In the genomic region with DNA sequence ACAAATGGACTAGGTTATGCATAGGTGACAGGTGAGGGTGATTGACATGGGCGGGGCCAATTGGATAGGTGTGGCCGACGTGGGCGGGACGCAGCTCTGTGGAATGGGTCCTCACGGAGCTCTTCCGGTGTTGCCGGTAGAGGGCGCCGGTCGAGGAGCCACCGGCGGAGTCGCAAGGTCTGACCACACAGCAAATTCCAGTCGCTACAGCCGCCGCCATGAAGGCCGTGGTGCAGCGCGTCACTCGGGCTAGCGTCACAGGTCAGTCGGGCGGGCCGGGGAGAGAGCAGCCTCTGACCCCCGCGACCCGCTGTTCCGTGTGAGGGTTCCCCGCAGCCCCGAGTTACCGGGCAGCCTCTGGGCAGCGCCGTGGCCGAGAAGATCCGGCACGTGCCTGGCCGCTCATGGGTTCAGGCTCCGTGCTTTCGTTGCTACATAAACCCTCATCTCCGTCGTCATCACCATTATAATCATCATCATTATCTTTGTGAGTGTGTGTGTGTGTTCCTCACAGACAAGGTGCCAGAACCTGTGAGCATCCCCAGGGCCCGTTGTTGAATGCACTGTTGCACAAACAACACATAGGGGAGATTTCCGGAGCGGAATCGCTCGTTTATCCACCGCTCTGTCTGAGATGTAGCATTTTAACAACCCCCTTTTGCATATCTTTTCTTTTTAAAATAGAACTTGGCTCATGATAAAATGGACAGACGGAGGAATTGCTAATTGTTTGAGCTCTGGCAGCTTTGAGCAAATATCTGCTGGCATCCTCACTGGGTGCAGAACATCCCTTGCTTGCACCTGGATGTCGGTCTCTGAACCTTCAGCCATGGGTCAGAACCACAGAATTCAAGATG, we compare ENCODE assay signal across 8 mouse cellular contexts. TPM values are rescaled to one million over a fixed set of nuclear protein-coding genes. Genes with fewer than 3 reads are reported as not detected.
DNase-seq lines count a peak whose midpoint lies in the region; ATAC-seq lines count a peak whose summit lies in the region.

A gene (plus strand): TSS at position 67 of the 857 bp plus-strand sequence.

- peaks cover 6% of the 10 kb centered on the region for H3K4me1 ChIP-seq in forebrain, embryonic 10.5 days
- peaks cover 3% of the 10 kb centered on the region for H3K4me1 ChIP-seq in heart, embryonic 15.5 days (replicated peaks)
- H3K4me1 ChIP-seq in liver, embryonic 15.5 days (replicated peaks): peaks cover 12% of the 10 kb centered on the region
- no peaks in the 10 kb centered on the region for H3K4me1 ChIP-seq in neural tube, embryonic 12.5 days

- WGBS in forebrain, embryonic 10.5 days: 2% methylated on average over 50 of the region's 50 CpGs
- WGBS in heart, embryonic 15.5 days: 2% methylated on average over 49 of the region's 50 CpGs
- under 1% methylated on average over 50 of the region's 50 CpGs for WGBS in liver, embryonic 15.5 days (ENCODE audit: insufficient replicate concordance)
- WGBS in neural tube, embryonic 12.5 days: 2% methylated on average over 50 of the region's 50 CpGs

- peak within 1 kb of the TSS; percentile 89 for H3K27ac ChIP-seq in forebrain, embryonic 10.5 days
- no peak within 1 kb of the TSS for H3K27ac ChIP-seq in heart, embryonic 15.5 days
- H3K27ac ChIP-seq in liver, embryonic 15.5 days (replicated peaks): peak within 1 kb of the TSS; percentile 49; the same call in 1 of the 2 replicates
- no peak within 1 kb of the TSS for H3K27ac ChIP-seq in neural tube, embryonic 12.5 days

- H3K4me2 ChIP-seq in heart, embryonic 15.5 days: peak within 1 kb of the TSS; percentile 79
- H3K4me2 ChIP-seq in liver, embryonic 15.5 days: peak within 1 kb of the TSS; percentile 89
- H3K4me2 ChIP-seq in neural tube, embryonic 12.5 days (replicated peaks): peak within 1 kb of the TSS; percentile 61

- H3K9me3 ChIP-seq in forebrain, embryonic 10.5 days: no peaks in the 10 kb centered on the region
- no peaks in the 10 kb centered on the region for H3K9me3 ChIP-seq in heart, embryonic 15.5 days (replicated peaks)
- H3K9me3 ChIP-seq in liver, embryonic 15.5 days (replicated peaks): no peaks in the 10 kb centered on the region
- H3K9me3 ChIP-seq in neural tube, embryonic 12.5 days: no peaks in the 10 kb centered on the region

- no peaks in the 10 kb centered on the region for H3K27me3 ChIP-seq in forebrain, embryonic 10.5 days (ENCODE audit: poor library complexity, severe bottlenecking)
- no peaks in the 10 kb centered on the region for H3K27me3 ChIP-seq in heart, embryonic 15.5 days
- H3K27me3 ChIP-seq in liver, embryonic 15.5 days: no peaks in the 10 kb centered on the region
- H3K27me3 ChIP-seq in neural tube, embryonic 12.5 days (replicated peaks): no peaks in the 10 kb centered on the region

- peak; percentile 73 to 76 for DNase-seq in CD8-positive naive resting alpha-beta T cell, adult 2 months (ENCODE audit: low read depth in 2 of 2, low spot score in 2 of 2)
- peak; percentile 70 for DNase-seq in c-Kit-positive CD71-negative TER-119-negative erythroid progenitor cells, embryonic 14.5 days (ENCODE audit: low read depth)
- peak; percentile 87 for DNase-seq in forebrain, embryonic 10.5 days (ENCODE audit: extremely low spot score, low spot score)
- peak; percentile 94 to 97 for DNase-seq in kidney, postnatal 36 days
- peak; percentile 74 for DNase-seq in telencephalon, adult 2 months (ENCODE audit: low read depth, low spot score)

- peak within 1 kb of the TSS; percentile 63 for H3K4me3 ChIP-seq in forebrain, embryonic 10.5 days
- H3K4me3 ChIP-seq in heart, embryonic 15.5 days: peak within 1 kb of the TSS; percentile 68
- peak within 1 kb of the TSS; percentile 73 for H3K4me3 ChIP-seq in liver, embryonic 15.5 days (replicated peaks)
- peak within 1 kb of the TSS; percentile 65 for H3K4me3 ChIP-seq in neural tube, embryonic 12.5 days

- H3K36me3 ChIP-seq in forebrain, embryonic 10.5 days (replicated peaks): peaks cover 8% of the 10 kb centered on the region
- H3K36me3 ChIP-seq in heart, embryonic 15.5 days: no peaks in the 10 kb centered on the region
- no peaks in the 10 kb centered on the region for H3K36me3 ChIP-seq in liver, embryonic 15.5 days (replicated peaks)
- no peaks in the 10 kb centered on the region for H3K36me3 ChIP-seq in neural tube, embryonic 12.5 days

- peak; percentile 82 for ATAC-seq in heart, embryonic 15.5 days (replicated peaks; ENCODE audit: insufficient number of reproducible peaks, insufficient read depth, low FRiP score, low read depth)
- peak; percentile 94 for ATAC-seq in liver, embryonic 15.5 days (ENCODE audit: insufficient read depth)
- peak; percentile 92 for ATAC-seq in neural tube, embryonic 12.5 days (ENCODE audit: low FRiP score, low read depth)

- H3K9ac ChIP-seq in heart, embryonic 15.5 days: peak within 1 kb of the TSS; percentile 71
- H3K9ac ChIP-seq in liver, embryonic 15.5 days: peak within 1 kb of the TSS; percentile 77
- peak within 1 kb of the TSS; percentile 75 for H3K9ac ChIP-seq in neural tube, embryonic 12.5 days

RNA-seq across cellular contexts. Expression of the gene that starts here (rescaled TPM):
- 37.7 and 40.4 TPM in 2 replicates for polyA plus RNA-seq in forebrain, embryonic 10.5 days (2016; fragmentation: Nextera tagmentation; extraction: Ambion mirVana)
- 26.7 and 28.4 TPM in 2 replicates for polyA plus RNA-seq in heart, embryonic 15.5 days (2015; fragmentation: Nextera tagmentation; extraction: Ambion mirVana)
- polyA plus RNA-seq in liver, embryonic 15.5 days (2015; fragmentation: Nextera tagmentation; extraction: Ambion mirVana): 16.7 and 17.5 TPM in 2 replicates
- 42.7 and 49.8 TPM in 2 replicates for polyA plus RNA-seq in neural tube, embryonic 12.5 days (2016; fragmentation: Nextera tagmentation; extraction: Ambion mirVana)

Comparison
In these comparisons a context has a peak if more than half of its experiments do, and no peak if none do; other contexts are left out.
1. H3K27ac ChIP-seq: peak in forebrain, embryonic 10.5 days (single experiment) and liver, embryonic 15.5 days (single experiment); none in heart, embryonic 15.5 days (single experiment) and neural tube, embryonic 12.5 days (single experiment).
2. Peak in every context shown above with its lines, with median percentiles within 50 percentile points of each other: DNase-seq, H3K4me3 ChIP-seq, ATAC-seq, H3K4me2 ChIP-seq and H3K9ac ChIP-seq.